In the genomic region with DNA sequence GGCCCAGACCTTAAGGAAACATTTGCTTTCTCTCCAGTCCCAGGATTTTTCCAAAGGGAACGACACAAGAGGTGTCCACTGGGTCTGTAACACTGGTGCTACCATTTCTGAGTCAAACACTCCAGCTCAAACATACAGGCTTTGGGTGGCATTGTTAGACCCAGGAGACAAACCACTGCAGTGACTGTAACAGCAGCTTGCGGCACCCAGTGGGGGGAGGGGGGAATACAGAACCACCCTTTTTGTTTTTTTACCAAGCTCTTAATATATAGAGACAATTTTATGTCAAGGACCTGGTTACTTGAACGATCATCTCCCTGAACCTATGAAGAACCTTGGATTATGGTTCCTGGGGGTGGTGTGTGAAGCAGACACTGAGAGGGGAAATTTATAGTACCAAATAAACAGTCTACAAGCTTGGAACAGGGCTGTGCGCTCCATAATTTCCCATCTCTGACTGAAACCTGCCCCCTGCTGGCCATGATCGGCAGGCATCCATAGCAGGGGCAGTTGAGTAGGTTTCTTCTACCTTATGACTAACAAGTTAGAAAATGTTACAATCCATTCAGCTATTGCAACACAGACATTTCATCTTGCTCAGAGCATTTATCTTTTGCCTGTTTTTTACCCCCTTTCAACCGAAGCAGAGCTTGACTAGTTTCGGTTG, we compare ENCODE assay signal across 8 mouse cellular contexts. TPM values are rescaled to one million over a fixed set of nuclear protein-coding genes. Genes with fewer than 3 reads are reported as not detected.
DNase-seq lines count a peak whose midpoint lies in the region; ATAC-seq lines count a peak whose summit lies in the region.

No protein-coding gene starts in this region.

- H3K27ac ChIP-seq in embryonic facial prominence, embryonic 10.5 days (replicated peaks): no peak overlapping the region
- peak overlapping the region; percentile 89 for H3K27ac ChIP-seq in midbrain, embryonic 15.5 days

- H3K27me3 ChIP-seq in embryonic facial prominence, embryonic 10.5 days (replicated peaks; ENCODE audit: low read depth, poor library complexity, severe bottlenecking): peaks cover 5% of the 10 kb centered on the region; the same call in 1 of the 2 replicates
- H3K27me3 ChIP-seq in midbrain, embryonic 15.5 days (replicated peaks): no peaks in the 10 kb centered on the region

- 0 out of 2 replicates have a peak overlapping the region, but pooled peaks have one; percentile 64 for H3K4me2 ChIP-seq in midbrain, embryonic 15.5 days

- peak; percentile 64 for DNase-seq in 3134 (ENCODE audit: extremely low read depth, insufficient read length, low spot score)
- DNase-seq in adrenal gland, postnatal 10 days: peak; percentile 94
- peak; percentile 84 for DNase-seq in embryonic facial prominence, embryonic 10.5 days (ENCODE audit: low spot score)
- peak; percentile 78 for DNase-seq in kidney, adult 11 months
- DNase-seq in left cerebral cortex, postnatal 4 days: peak; percentile 92
- peak; percentile 17 to 45 for DNase-seq in spleen, postnatal 36 days (ENCODE audit: low spot score in 2 of 2)

- WGBS in embryonic facial prominence, embryonic 10.5 days: 58% methylated on average over 7 of the region's 7 CpGs
- WGBS in midbrain, embryonic 15.5 days: 42% methylated on average over 7 of the region's 7 CpGs

- peak; percentile 73 for ATAC-seq in granulocyte monocyte progenitor cell, adult 5-6 weeks (replicated peaks; ENCODE audit: poor library complexity, severe bottlenecking)
- ATAC-seq in midbrain, embryonic 15.5 days (replicated peaks): peak; percentile 38; the same call in 1 of the 2 replicates

- peaks cover 50% of the 10 kb centered on the region for H3K4me1 ChIP-seq in embryonic facial prominence, embryonic 10.5 days
- peaks cover 50% of the 10 kb centered on the region for H3K4me1 ChIP-seq in midbrain, embryonic 15.5 days

- no peak overlapping the region for H3K9ac ChIP-seq in midbrain, embryonic 15.5 days

- H3K36me3 ChIP-seq in embryonic facial prominence, embryonic 10.5 days (replicated peaks): no peaks in the 10 kb centered on the region
- no peaks in the 10 kb centered on the region for H3K36me3 ChIP-seq in midbrain, embryonic 15.5 days (replicated peaks)

- no peaks in the 10 kb centered on the region for H3K9me3 ChIP-seq in embryonic facial prominence, embryonic 10.5 days
- H3K9me3 ChIP-seq in midbrain, embryonic 15.5 days: no peaks in the 10 kb centered on the region

- intact Hi-C loops in left cerebral cortex, postnatal 4 days (cut with DNase I): loop anchor here (5.0 kb wide), 2 partner anchors 130 to 575 kb away; no protein-coding TSS in a partner anchor

- H3K4me3 ChIP-seq in embryonic facial prominence, embryonic 10.5 days: no peak overlapping the region
- H3K4me3 ChIP-seq in midbrain, embryonic 15.5 days: no peak overlapping the region

RNA-seq across cellular contexts. Expression of gene Ndufb4, which starts 28.2 kb away (rescaled TPM):
- 100 to 1,000 TPM; 154 TPM for total RNA-seq in adrenal gland, postnatal 10 days (2021)
- polyA plus RNA-seq in embryonic facial prominence, embryonic 10.5 days (2016; fragmentation: Nextera tagmentation; extraction: Ambion mirVana): 38.1 and 39.3 TPM in 2 replicates
- 61.7 and 68.5 TPM in 2 replicates for total RNA-seq in granulocyte monocyte progenitor cell, adult 5-6 weeks (2014; fragmentation: Nextera tagmentation)
- total RNA-seq in granulocyte monocyte progenitor cell, adult 5-6 weeks (2017): 17.2 and 18.8 TPM in 2 replicates
- 10 to 100 TPM; 64.8 to 76.0 TPM for total RNA-seq in left cerebral cortex, postnatal 4 days (2021)
- 46.3 and 49.9 TPM in 2 replicates for polyA plus RNA-seq in midbrain, embryonic 15.5 days (2015; fragmentation: Nextera tagmentation; extraction: Ambion mirVana)

Comparison
In these comparisons a context has a peak if more than half of its experiments do, and no peak if none do; other contexts are left out.
1. DNase-seq: peak in every context shown above with its lines; median percentile 94 in adrenal gland, postnatal 10 days; 92 in left cerebral cortex, postnatal 4 days; 84 in embryonic facial prominence, embryonic 10.5 days; 78 in kidney, adult 11 months; 64 in 3134; 31 in spleen, postnatal 36 days.